Mouse (Mus musculus): ENCODE measurements at regions not wholly inside any gene's neighbourhood (a gene's known extent, or its start where the extent isn't known, plus 50 kb on each side); places are given as distances from the start of the nearest gene placed in this dataset.

DNA sequence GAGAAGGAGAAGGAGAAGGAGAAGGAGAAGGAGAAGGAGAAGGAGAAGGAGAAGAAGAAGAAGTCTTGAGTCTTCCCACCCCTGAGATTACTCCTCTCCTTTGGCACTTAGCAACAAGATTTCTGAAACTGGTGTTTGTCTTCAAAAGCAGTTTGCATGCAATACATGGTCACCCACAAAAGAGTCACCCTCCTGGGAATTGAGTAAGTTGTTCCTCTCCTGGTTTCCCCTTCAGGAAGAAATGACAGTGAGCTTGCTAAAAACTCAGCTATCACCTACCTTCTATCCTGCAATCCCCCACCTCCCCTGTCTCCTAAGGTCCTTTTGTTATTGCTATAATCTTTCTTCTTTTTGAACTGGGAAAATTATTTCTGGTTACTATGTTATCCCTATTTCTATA lies 2204.2 kb upstream of the Gm7489 start:
- Histone ChIP-seq H3K4me1 (peaks cover 74% of the 10 kb centered on the region), H3K36me3 (replicated peaks; ENCODE audit: low read length) (no peaks in the 10 kb centered on the region), H3K27me3 (replicated peaks) (no peaks in the 10 kb centered on the region), H3K9me3 (no peaks in the 10 kb centered on the region), H3K4me3 (replicated peaks) (no peak overlapping the region)
- TF ChIP-seq FLI1 (IDR thresholded peaks at IDR 0.05; ENCODE audit: low read length) (no peak), GATA1 (IDR thresholded peaks at IDR 0.05; ENCODE audit: borderline replicate concordance, low read length) (no peak)

GRCm38 (mm10) chr15:51681191-51681590 lies 2203.5 kb upstream of the Gm7489 start:
- H3K4me3 ChIP-seq (replicated peaks): no peak overlapping the region
- H3K9me3 ChIP-seq: no peaks in the 10 kb centered on the region
- H3K36me3 ChIP-seq (replicated peaks; ENCODE audit: low read length): no peaks in the 10 kb centered on the region
- H3K27me3 ChIP-seq (replicated peaks): no peaks in the 10 kb centered on the region
- TF ChIP-seq GATA1 (IDR thresholded peaks at IDR 0.05; ENCODE audit: borderline replicate concordance, low read length): no peak
- no peak for TF ChIP-seq FLI1 (IDR thresholded peaks at IDR 0.05; ENCODE audit: low read length)
- H3K4me1 ChIP-seq: peaks cover 70% of the 10 kb centered on the region

GRCm38 (mm10) chr15:51682331-51682730 lies 2202.4 kb upstream of the Gm7489 start:
- peaks cover 59% of the 10 kb centered on the region for H3K4me1 ChIP-seq
- H3K27me3 ChIP-seq (replicated peaks): no peaks in the 10 kb centered on the region
- TF ChIP-seq FLI1 (IDR thresholded peaks at IDR 0.05; ENCODE audit: low read length) (no peak), GATA1 (IDR thresholded peaks at IDR 0.05; ENCODE audit: borderline replicate concordance, low read length) (no peak)
- no peaks in the 10 kb centered on the region for H3K36me3 ChIP-seq (replicated peaks; ENCODE audit: low read length)
- H3K4me3 ChIP-seq (replicated peaks): no peak overlapping the region
- H3K9me3 ChIP-seq: no peaks in the 10 kb centered on the region

GRCm38 (mm10) chr15:51687007-51687540 lies 2197.6 kb upstream of the Gm7489 start:
- no peaks in the 10 kb centered on the region for H3K36me3 ChIP-seq (replicated peaks; ENCODE audit: low read length)
- H3K4me1 ChIP-seq: peaks cover 29% of the 10 kb centered on the region
- TF ChIP-seq FLI1 (IDR thresholded peaks at IDR 0.05; ENCODE audit: low read length): no peak
- no peak for TF ChIP-seq GATA1 (IDR thresholded peaks at IDR 0.05; ENCODE audit: borderline replicate concordance, low read length)
- H3K27me3 ChIP-seq (replicated peaks): no peaks in the 10 kb centered on the region
- H3K4me3 ChIP-seq (replicated peaks): no peak overlapping the region
- H3K9me3 ChIP-seq: no peaks in the 10 kb centered on the region

DNA sequence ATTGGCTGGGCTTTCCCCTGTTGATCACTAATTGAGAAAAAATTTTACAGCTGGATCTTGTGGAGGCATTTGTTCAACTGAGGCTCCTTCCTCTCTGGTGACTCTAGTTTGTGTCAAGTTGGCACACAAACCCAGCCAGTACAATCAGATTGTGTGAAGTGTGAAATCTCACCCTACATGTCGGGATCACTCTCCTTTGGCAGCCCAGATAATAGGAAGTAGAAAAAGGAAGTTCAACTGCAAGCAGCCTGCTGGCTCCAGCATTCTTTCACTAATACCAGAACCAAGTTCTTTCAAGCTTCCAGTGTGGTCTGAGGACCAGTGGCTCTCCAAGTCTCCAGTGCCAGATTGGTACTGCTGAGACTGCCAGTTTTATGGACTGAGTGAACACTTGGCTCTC lies 2195.2 kb upstream of the Gm7489 start:
- H3K4me3 ChIP-seq (replicated peaks): no peak overlapping the region
- no peaks in the 10 kb centered on the region for H3K9me3 ChIP-seq
- H3K36me3 ChIP-seq (replicated peaks; ENCODE audit: low read length): no peaks in the 10 kb centered on the region
- H3K27me3 ChIP-seq (replicated peaks): no peaks in the 10 kb centered on the region
- TF ChIP-seq FLI1 (IDR thresholded peaks at IDR 0.05; ENCODE audit: low read length) (no peak), GATA1 (IDR thresholded peaks at IDR 0.05; ENCODE audit: borderline replicate concordance, low read length) (no peak)
- peaks cover 12% of the 10 kb centered on the region; the same call in 1 of the 2 replicates for H3K4me1 ChIP-seq

GRCm38 (mm10) chr15:51692671-51693070 lies 2192.0 kb upstream of the Gm7489 start:
- no peaks in the 10 kb centered on the region for H3K27me3 ChIP-seq (replicated peaks)
- no peak overlapping the region for H3K4me3 ChIP-seq (replicated peaks)
- no peaks in the 10 kb centered on the region for H3K9me3 ChIP-seq
- peaks cover 13% of the 10 kb centered on the region for H3K4me1 ChIP-seq
- H3K36me3 ChIP-seq (replicated peaks; ENCODE audit: low read length): no peaks in the 10 kb centered on the region
- TF ChIP-seq FLI1 (IDR thresholded peaks at IDR 0.05; ENCODE audit: low read length) (no peak), GATA1 (IDR thresholded peaks at IDR 0.05; ENCODE audit: borderline replicate concordance, low read length) (no peak)

- Histone ChIP-seq H3K9me3 (no peaks in the 10 kb centered on the region), H3K27me3 (replicated peaks) (no peaks in the 10 kb centered on the region), H3K4me3 (replicated peaks) (peak overlapping the region; percentile 33), H3K4me1 (peaks cover 4% of the 10 kb centered on the region), H3K36me3 (replicated peaks; ENCODE audit: low read length) (no peaks in the 10 kb centered on the region)
- no peak for TF ChIP-seq FLI1 (IDR thresholded peaks at IDR 0.05; ENCODE audit: low read length)
- no peak for TF ChIP-seq GATA1 (IDR thresholded peaks at IDR 0.05; ENCODE audit: borderline replicate concordance, low read length)
Measured at GRCm38 (mm10) chr15:51696344-51697016, 2188.2 kb upstream of the Gm7489 start.

DNA sequence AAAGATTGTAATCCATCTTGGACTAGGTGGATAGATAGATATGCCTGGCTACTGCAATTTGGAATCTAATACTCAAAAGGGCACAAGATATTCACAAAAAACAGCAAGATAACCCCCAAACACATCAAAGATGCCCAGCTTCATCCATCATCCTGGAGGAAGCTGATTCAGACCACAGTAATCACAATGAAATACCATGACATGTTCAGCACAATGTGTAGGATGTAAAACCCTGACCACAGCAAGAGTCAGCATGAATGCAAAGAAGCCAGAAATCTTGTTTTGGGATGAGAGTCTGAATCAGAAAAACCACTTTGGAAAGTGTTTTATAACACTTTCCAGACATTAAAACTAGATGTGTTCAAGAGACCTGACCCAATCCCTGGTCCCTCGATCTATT lies 2180.5 kb upstream of the Gm7489 start:
- no peak overlapping the region for H3K4me3 ChIP-seq (replicated peaks)
- H3K36me3 ChIP-seq (replicated peaks; ENCODE audit: low read length): no peaks in the 10 kb centered on the region
- no peak for TF ChIP-seq FLI1 (IDR thresholded peaks at IDR 0.05; ENCODE audit: low read length)
- H3K9me3 ChIP-seq: no peaks in the 10 kb centered on the region
- no peaks in the 10 kb centered on the region; the same call in 1 of the 2 replicates for H3K4me1 ChIP-seq
- peaks cover 1% of the 10 kb centered on the region for H3K27me3 ChIP-seq (replicated peaks)

DNA sequence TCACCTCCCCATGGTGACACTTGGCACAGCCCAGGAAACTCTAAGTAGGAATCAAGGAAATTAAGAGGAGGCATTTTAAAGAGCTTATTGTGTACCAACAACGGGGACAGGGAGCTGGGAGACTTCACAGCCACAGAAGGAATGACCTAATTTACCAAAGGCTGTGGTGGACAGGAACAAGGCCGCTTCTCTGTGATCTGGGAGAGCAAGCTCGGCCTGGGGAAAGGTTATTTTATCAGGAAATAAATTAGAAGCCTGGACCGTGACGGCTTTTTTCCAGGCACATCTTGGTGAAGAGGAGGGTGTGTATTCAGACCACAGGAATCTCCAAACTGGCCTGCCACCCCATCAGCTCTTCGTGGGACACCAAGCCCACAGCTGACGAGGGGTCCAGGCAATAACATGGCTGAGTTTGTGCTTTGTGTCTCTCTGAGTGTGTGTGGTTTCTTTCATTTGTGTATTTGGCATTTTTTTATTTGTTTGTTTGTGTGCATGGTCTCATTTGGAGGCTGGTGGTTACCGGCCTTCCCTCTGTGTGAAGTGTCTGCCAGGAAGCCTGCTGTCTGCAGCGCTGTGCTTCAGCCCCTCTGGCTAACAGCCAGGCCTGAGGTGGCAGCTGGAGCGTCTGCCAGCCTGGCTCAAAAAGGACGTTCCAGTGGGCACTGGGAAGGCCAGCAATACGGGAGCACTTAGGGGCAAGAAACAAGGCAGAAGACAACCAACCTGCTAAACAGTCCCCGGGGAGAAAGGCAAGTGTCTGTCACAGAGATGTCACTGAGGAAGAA lies 2174.6 kb upstream of the Gm7489 start:
- Histone ChIP-seq H3K9me3 (no peaks in the 10 kb centered on the region), H3K36me3 (replicated peaks; ENCODE audit: low read length) (no peaks in the 10 kb centered on the region), H3K4me3 (replicated peaks) (no peak overlapping the region), H3K27me3 (replicated peaks) (peaks cover 5% of the 10 kb centered on the region), H3K4me1 (peaks cover 11% of the 10 kb centered on the region)
- TF ChIP-seq GATA1 (IDR thresholded peaks at IDR 0.05; ENCODE audit: borderline replicate concordance, low read length) (no peak), FLI1 (IDR thresholded peaks at IDR 0.05; ENCODE audit: low read length) (no peak)

GRCm38 (mm10) chr15:51720873-51721308 lies 2163.8 kb upstream of the Gm7489 start:
- Histone ChIP-seq H3K4me3 (replicated peaks) (no peak overlapping the region), H3K27me3 (replicated peaks) (peaks cover 2% of the 10 kb centered on the region), H3K36me3 (replicated peaks; ENCODE audit: low read length) (no peaks in the 10 kb centered on the region), H3K4me1 (peaks cover 9% of the 10 kb centered on the region), H3K9me3 (no peaks in the 10 kb centered on the region)
- no peak for TF ChIP-seq FLI1 (IDR thresholded peaks at IDR 0.05; ENCODE audit: low read length)
- no peak for TF ChIP-seq GATA1 (IDR thresholded peaks at IDR 0.05; ENCODE audit: borderline replicate concordance, low read length)

All from megakaryocyte, embryonic 14.5 days (primary cell).